9 mouse cellular contexts compared by ENCODE assay signal in genomic region chr4:135353794-135354450, GRCm38 (mm10). TPM values are rescaled to one million over a fixed set of nuclear protein-coding genes. Genes with fewer than 3 reads are reported as not detected.
DNase-seq lines count a peak whose midpoint lies in the region; ATAC-seq and TF ChIP-seq lines count a peak whose summit lies in the region.
"Had no signal": no experiment of that assay in that cellular context is flagged by ENCODE, and none has a peak within 500 bp of the region (broad histone marks: within the 10 kb centered on the region; RNA-seq: fewer than 3 reads in every experiment).

No protein-coding gene starts in this region.

- 20% methylated on average over 12 of the region's 12 CpGs for WGBS in limb, embryonic 12.5 days
- 22% methylated on average over 12 of the region's 12 CpGs for WGBS in midbrain, embryonic 16.5 days

- TF ChIP-seq POLR2A in brain, embryonic 14.5 days (IDR thresholded peaks at IDR 0.05; ENCODE audit: borderline replicate concordance, extremely low read depth, insufficient read depth, insufficient read length, poor library complexity, severe bottlenecking) = no peak

- H3K4me3 ChIP-seq in limb, embryonic 12.5 days (replicated peaks) = peak overlapping the region; percentile 97
- peak overlapping the region; percentile 99 for H3K4me3 ChIP-seq in midbrain, embryonic 16.5 days (ENCODE audit: low read depth, low read length)

- H3K27ac ChIP-seq in limb, embryonic 12.5 days = peak overlapping the region; percentile 98
- peak overlapping the region; percentile 97 for H3K27ac ChIP-seq in midbrain, embryonic 16.5 days (ENCODE audit: low read length)

- H3K27me3 ChIP-seq in limb, embryonic 12.5 days = no peaks in the 10 kb centered on the region
- no peaks in the 10 kb centered on the region for H3K27me3 ChIP-seq in midbrain, embryonic 16.5 days (ENCODE audit: control insufficient read depth, insufficient read depth, low read depth, low read length)

- H3K4me2 ChIP-seq in limb, embryonic 12.5 days = peak overlapping the region; percentile 57
- peak overlapping the region; percentile 77 for H3K4me2 ChIP-seq in midbrain, embryonic 16.5 days (ENCODE audit: low read length)

- peaks cover 13% of the 10 kb centered on the region; the same call in 1 of the 2 replicates for H3K36me3 ChIP-seq in limb, embryonic 12.5 days
- no peaks in the 10 kb centered on the region for H3K36me3 ChIP-seq in midbrain, embryonic 16.5 days (ENCODE audit: control insufficient read depth, insufficient read depth, low read length)

- peaks cover 15% of the 10 kb centered on the region for H3K4me1 ChIP-seq in limb, embryonic 12.5 days (replicated peaks)
- peaks cover 19% of the 10 kb centered on the region for H3K4me1 ChIP-seq in midbrain, embryonic 16.5 days (ENCODE audit: control insufficient read depth, insufficient read depth, low read length)

- peak overlapping the region; percentile 53 for H3K9ac ChIP-seq in limb, embryonic 12.5 days (replicated peaks)
- H3K9ac ChIP-seq in midbrain, embryonic 16.5 days (ENCODE audit: low read depth, low read length) = peak overlapping the region; percentile 64

- ATAC-seq in limb, embryonic 12.5 days (ENCODE audit: insufficient number of reproducible peaks, insufficient read depth, low FRiP score, low TSS enrichment, low read depth) = no peak
- no peak for ATAC-seq in midbrain, embryonic 16.5 days

- no peaks in the 10 kb centered on the region for H3K9me3 ChIP-seq in limb, embryonic 12.5 days
- H3K9me3 ChIP-seq in midbrain, embryonic 16.5 days (replicated peaks; ENCODE audit: control insufficient read depth, low read length, poor library complexity, severe bottlenecking) = no peaks in the 10 kb centered on the region

- DNase-seq in layer of hippocampus, adult 9-11 months = peak; percentile 18
- DNase-seq in layer of hippocampus, postnatal 25 days (ENCODE audit: extremely low spot score in 1 of 2, low spot score in 1 of 2) = no peak
- DNase-seq in brain, embryonic 14.5 days (ENCODE audit: low read depth) = peak; percentile 39
- DNase-seq in heart, adult 18-20 months = peak; percentile 6 to 44
- DNase-seq in retina, postnatal 1 day = no peak
- DNase-seq in gastrocnemius, adult 18-20 months (ENCODE audit: low spot score) = no peak

- no peak for TF ChIP-seq CTCF in brain, embryonic 14.5 days (IDR thresholded peaks at IDR 0.05; ENCODE audit: borderline replicate concordance, extremely low read depth, insufficient read depth, insufficient read length)

RNA-seq across cellular contexts. Expression of gene Srrm1, which starts 0.8 kb away (rescaled TPM):
- total RNA-seq in layer of hippocampus, postnatal 25 days (2021) = 100 to 1,000 TPM; 102 to 140 TPM
- 76.9 and 133 TPM in 2 replicates for polyA plus RNA-seq in brain, embryonic 14.5 days (2012; rRNA removed)
- 10 to 100 TPM; 45.3 to 60.2 TPM for total RNA-seq in heart, adult 18-20 months (2021)
- polyA plus RNA-seq in limb, embryonic 12.5 days (2016; fragmentation: Nextera tagmentation; extraction: Ambion mirVana) = 260 and 298 TPM in 2 replicates
- polyA plus RNA-seq in midbrain, embryonic 16.5 days (2015; fragmentation: Nextera tagmentation; extraction: Ambion mirVana) = 172 and 196 TPM in 2 replicates
- total RNA-seq in gastrocnemius, adult 18-20 months (2021) = 10 to 100 TPM; 58.3 to 60.1 TPM

RNA-seq across cellular contexts. Expression of gene Ncmap, which starts 44.1 kb away (rescaled TPM):
- total RNA-seq in layer of hippocampus, postnatal 25 days (2021) = under 1 TPM in 1 of 2 experiments, not detected in 1; 0.54 TPM
- 0.81 and 0.86 TPM in 2 replicates for polyA plus RNA-seq in brain, embryonic 14.5 days (2012; rRNA removed)
- total RNA-seq in heart, adult 18-20 months (2021) = not detected
- 3.2 and 3.8 TPM in 2 replicates for polyA plus RNA-seq in limb, embryonic 12.5 days (2016; fragmentation: Nextera tagmentation; extraction: Ambion mirVana)
- polyA plus RNA-seq in midbrain, embryonic 16.5 days (2015; fragmentation: Nextera tagmentation; extraction: Ambion mirVana) = 0.71 and 0.83 TPM in 2 replicates
- total RNA-seq in gastrocnemius, adult 18-20 months (2021) = 1 to 10 TPM; 1.8 to 2.3 TPM
- total RNA-seq: common myeloid progenitor, adult 5-6 weeks had no signal

Comparison
In these comparisons a context has a peak if more than half of its experiments do, and no peak if none do; other contexts are left out.
1. DNase-seq: peak in layer of hippocampus, adult 9-11 months (single experiment), brain, embryonic 14.5 days (single experiment) and heart, adult 18-20 months (2 of 2); none in layer of hippocampus, postnatal 25 days (0 of 2), retina, postnatal 1 day (single experiment) and gastrocnemius, adult 18-20 months (single experiment).